8 mouse cellular contexts compared by ENCODE assay signal in the genomic region with DNA sequence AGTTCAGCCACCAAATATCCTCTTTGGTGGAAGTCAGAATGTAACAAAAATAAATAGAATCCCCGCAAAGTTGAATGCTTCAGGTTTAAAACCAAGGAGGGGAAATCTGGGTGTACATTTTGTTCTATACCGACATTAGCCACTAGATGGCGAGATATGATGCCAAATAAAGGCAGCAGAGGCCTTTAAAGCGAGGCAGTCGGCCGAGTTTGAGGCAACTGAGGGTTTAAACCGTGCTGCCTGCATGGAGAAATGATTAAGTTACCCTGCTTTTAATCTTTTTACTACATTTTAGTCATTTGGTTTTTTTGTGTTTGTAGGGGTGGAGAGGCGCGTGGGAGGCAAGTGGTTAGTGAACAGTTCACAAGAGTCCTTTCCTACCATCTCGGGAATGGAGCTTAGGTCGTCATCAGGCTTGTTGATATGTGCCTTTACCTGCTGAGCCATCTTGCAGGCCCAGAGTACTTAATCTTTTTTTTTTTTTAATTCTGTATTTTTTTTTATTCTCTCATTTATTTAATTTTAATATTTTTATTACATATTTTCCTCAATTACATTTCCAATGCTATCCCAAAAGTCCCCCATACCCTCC.
A peak's percentile ranks its signal among the peaks of the same experiment; 100 is the strongest.
DNase-seq lines count a peak whose midpoint lies in the region; ATAC-seq and TF ChIP-seq lines count a peak whose summit lies in the region.

No protein-coding gene starts in this region.

- H3K9me3 ChIP-seq in midbrain, embryonic 13.5 days: no peaks in the 10 kb centered on the region

- ATAC-seq in inflammation-experienced regulatory T-cells, adult 6 months: peak; percentile 81
- ATAC-seq in midbrain, embryonic 13.5 days: peak; percentile 85

- no peaks in the 10 kb centered on the region for H3K27me3 ChIP-seq in midbrain, embryonic 13.5 days
- no peaks in the 10 kb centered on the region for H3K27me3 ChIP-seq in small intestine, adult 2 months (ENCODE audit: control insufficient read depth, insufficient read depth, low read length)

- H3K36me3 ChIP-seq in midbrain, embryonic 13.5 days: no peaks in the 10 kb centered on the region
- no peaks in the 10 kb centered on the region for H3K36me3 ChIP-seq in small intestine, adult 2 months (ENCODE audit: control insufficient read depth, insufficient read depth, low read length)

- peak; percentile 1 to 15 for DNase-seq in spleen, postnatal 36 days (ENCODE audit: low spot score in 2 of 2)
- DNase-seq in spleen, adult 12 weeks (ENCODE audit: low spot score): no peak
- DNase-seq in cerebellum, adult 11-12 months: peak; percentile 27
- DNase-seq in frontal cortex, adult 2 months (ENCODE audit: extremely low spot score in 1 of 2, low spot score in 1 of 2): peak; percentile 31 to 93
- DNase-seq in left cerebral cortex, adult 9 months (ENCODE audit: low spot score in 2 of 2): peak; percentile 19 to 70

- H3K4me1 ChIP-seq in midbrain, embryonic 13.5 days (replicated peaks): no peaks in the 10 kb centered on the region
- H3K4me1 ChIP-seq in small intestine, adult 2 months (ENCODE audit: control insufficient read depth, insufficient read depth, insufficient read length, low read length): no peaks in the 10 kb centered on the region

- H3K9ac ChIP-seq in midbrain, embryonic 13.5 days (replicated peaks): no peak overlapping the region

- no peak for TF ChIP-seq POLR2A in small intestine, adult 2 months (IDR thresholded peaks at IDR 0.05; ENCODE audit: low read depth, low read length)

- H3K4me2 ChIP-seq in midbrain, embryonic 13.5 days (replicated peaks): 0 out of 2 replicates have a peak overlapping the region, but pooled peaks have one; percentile 32

- TF ChIP-seq CTCF in small intestine, adult 2 months (IDR thresholded peaks at IDR 0.05; ENCODE audit: extremely low read depth, insufficient read length, insufficient replicate concordance, low read depth, low read length): peak; percentile 52; the same call in 1 of the 2 replicates

- H3K27ac ChIP-seq in midbrain, embryonic 13.5 days: no peak overlapping the region
- no peak overlapping the region for H3K27ac ChIP-seq in small intestine, adult 2 months (ENCODE audit: insufficient read depth, low read depth, low read length)

- 16% methylated on average over 11 of the region's 11 CpGs for WGBS in midbrain, embryonic 13.5 days
- WGBS in small intestine, adult 2 months: 24% methylated on average over 11 of the region's 11 CpGs

- H3K4me3 ChIP-seq in midbrain, embryonic 13.5 days (replicated peaks): no peak overlapping the region
- no peak overlapping the region for H3K4me3 ChIP-seq in small intestine, adult 2 months (ENCODE audit: low read depth, low read length)
